10 mouse cellular contexts compared by ENCODE assay signal in genomic region chr2:153593186-153593585, GRCm38 (mm10). TPM values are rescaled to one million over a fixed set of nuclear protein-coding genes. Genes with fewer than 3 reads are reported as not detected.
DNase-seq lines count a peak whose midpoint lies in the region; ATAC-seq lines count a peak whose summit lies in the region.
"Had no signal": no experiment of that assay in that cellular context is flagged by ENCODE, and none has a peak within 500 bp of the region (broad histone marks: within the 10 kb centered on the region; RNA-seq: fewer than 3 reads in every experiment).

No protein-coding gene starts in this region.

- no peaks in the 10 kb centered on the region for H3K27me3 ChIP-seq in hindbrain, embryonic 16.5 days (replicated peaks; ENCODE audit: control insufficient read depth, insufficient read depth, low read length)
- H3K27me3 ChIP-seq in midbrain, embryonic 14.5 days (ENCODE audit: control insufficient read depth, insufficient read depth, low read length) = no peaks in the 10 kb centered on the region
- H3K27me3 ChIP-seq: limb, embryonic 15.5 days had no signal

- WGBS in hindbrain, embryonic 16.5 days = 18% methylated on average over 9 of the region's 9 CpGs
- 36% methylated on average over 9 of the region's 9 CpGs for WGBS in midbrain, embryonic 14.5 days

- DNase-seq in layer of hippocampus, adult 9-11 months = peak; percentile 54
- DNase-seq in layer of hippocampus, adult 8-10 months (ENCODE audit: low spot score in 2 of 2) = no peak
- DNase-seq in cerebellum, adult 18-20 months = peak; percentile 91 to 92
- DNase-seq in midbrain, embryonic 14.5 days = peak; percentile 74
- no peak for DNase-seq in ovary, postnatal 36 days (ENCODE audit: low spot score)
- no peak for DNase-seq in thymus, postnatal 0 days (ENCODE audit: low spot score)
- no peak for DNase-seq in gastrocnemius, postnatal 4 days (ENCODE audit: low spot score in 2 of 2)
- DNase-seq: gastrocnemius, postnatal 36 days had no signal

- no peaks in the 10 kb centered on the region for H3K36me3 ChIP-seq in hindbrain, embryonic 16.5 days (ENCODE audit: control insufficient read depth, insufficient read depth, low read length)
- no peaks in the 10 kb centered on the region for H3K36me3 ChIP-seq in midbrain, embryonic 14.5 days (ENCODE audit: control insufficient read depth, insufficient read depth, low read length)
- H3K36me3 ChIP-seq: limb, embryonic 15.5 days had no signal

- no peak overlapping the region for H3K4me3 ChIP-seq in hindbrain, embryonic 16.5 days (ENCODE audit: low read length)
- no peak overlapping the region for H3K4me3 ChIP-seq in midbrain, embryonic 14.5 days (replicated peaks; ENCODE audit: low read depth, low read length)
- H3K4me3 ChIP-seq: limb, embryonic 15.5 days had no signal

- H3K4me1 ChIP-seq in hindbrain, embryonic 16.5 days (ENCODE audit: control insufficient read depth, insufficient read depth, low read depth, low read length) = no peaks in the 10 kb centered on the region; the same call in none of the 2 replicates
- H3K4me1 ChIP-seq in midbrain, embryonic 14.5 days (ENCODE audit: control insufficient read depth, insufficient read depth, low read length) = 0 out of 2 replicates have a peak, but pooled peaks cover 4% of the 10 kb centered on the region

- no peak overlapping the region for H3K4me2 ChIP-seq in hindbrain, embryonic 16.5 days (ENCODE audit: low read length)
- no peak overlapping the region for H3K4me2 ChIP-seq in midbrain, embryonic 14.5 days (ENCODE audit: low read length)
- H3K4me2 ChIP-seq: limb, embryonic 15.5 days had no signal

- H3K9ac ChIP-seq in hindbrain, embryonic 16.5 days (ENCODE audit: low read depth, low read length) = peak overlapping the region; percentile 27; the same call in 1 of the 2 replicates
- no peak overlapping the region for H3K9ac ChIP-seq in midbrain, embryonic 14.5 days (replicated peaks; ENCODE audit: low read length)
- H3K9ac ChIP-seq: limb, embryonic 15.5 days had no signal

- peak; percentile 85 for ATAC-seq in hindbrain, embryonic 16.5 days
- ATAC-seq in midbrain, embryonic 14.5 days (ENCODE audit: low FRiP score, low TSS enrichment) = peak; percentile 69; the same call in 1 of the 2 replicates

- peak overlapping the region; percentile 55; the same call in 1 of the 2 replicates for H3K27ac ChIP-seq in hindbrain, embryonic 16.5 days (ENCODE audit: low read depth, low read length)
- no peak overlapping the region for H3K27ac ChIP-seq in midbrain, embryonic 14.5 days (replicated peaks; ENCODE audit: low read depth, low read length)
- H3K27ac ChIP-seq: limb, embryonic 15.5 days had no signal

- no peaks in the 10 kb centered on the region for H3K9me3 ChIP-seq in hindbrain, embryonic 16.5 days (ENCODE audit: control insufficient read depth, low read length)
- no peaks in the 10 kb centered on the region for H3K9me3 ChIP-seq in midbrain, embryonic 14.5 days (ENCODE audit: control insufficient read depth, low read length)
- H3K9me3 ChIP-seq: limb, embryonic 15.5 days had no signal

RNA-seq across cellular contexts. Expression of gene Commd7, which starts 39.4 kb away (rescaled TPM):
- 10 to 100 TPM; 26.1 to 35.8 (median 29.9) TPM for total RNA-seq in layer of hippocampus, adult 8-10 months (2022)
- polyA plus RNA-seq in hindbrain, embryonic 16.5 days (2015; fragmentation: Nextera tagmentation; extraction: Ambion mirVana) = 93.4 and 94.7 TPM in 2 replicates
- 76.0 and 92.8 TPM in 2 replicates for polyA plus RNA-seq in midbrain, embryonic 14.5 days (2014; fragmentation: Nextera tagmentation; extraction: Ambion mirVana)
- polyA plus RNA-seq in thymus, postnatal 0 days (2015; fragmentation: Nextera tagmentation; extraction: Ambion mirVana) = 88.5 and 89.0 TPM in 2 replicates
- total RNA-seq in gastrocnemius, postnatal 4 days (2021) = 10 to 100 TPM; 27.2 to 27.7 TPM

RNA-seq across cellular contexts. Expression of gene Dnmt3b, which starts 56.1 kb away (rescaled TPM):
- total RNA-seq in layer of hippocampus, adult 8-10 months (2022) = 1 to 10 TPM in 3 of 4 experiments, under 1 TPM in 1; 0.41 to 2.6 (median 2.0) TPM
- polyA plus RNA-seq in hindbrain, embryonic 16.5 days (2015; fragmentation: Nextera tagmentation; extraction: Ambion mirVana) = 3.1 and 4.2 TPM in 2 replicates
- 3.1 and 3.2 TPM in 2 replicates for polyA plus RNA-seq in midbrain, embryonic 14.5 days (2014; fragmentation: Nextera tagmentation; extraction: Ambion mirVana)
- polyA plus RNA-seq in thymus, postnatal 0 days (2015; fragmentation: Nextera tagmentation; extraction: Ambion mirVana) = 17.9 and 19.3 TPM in 2 replicates
- 1 to 10 TPM; 3.5 to 3.8 TPM for total RNA-seq in gastrocnemius, postnatal 4 days (2021)

Comparison
In these comparisons a context has a peak if more than half of its experiments do, and no peak if none do; other contexts are left out.
1. DNase-seq: peak in layer of hippocampus, adult 9-11 months (single experiment), cerebellum, adult 18-20 months (2 of 2) and midbrain, embryonic 14.5 days (single experiment); none in layer of hippocampus, adult 8-10 months (0 of 2), ovary, postnatal 36 days (single experiment), thymus, postnatal 0 days (single experiment) and gastrocnemius, postnatal 4 days (0 of 2).